Mouse (Mus musculus) adrenal gland, adult 8-10 months (tissue): ENCODE measurements around the gene Klk8. TPM values are rescaled to one million over a fixed set of nuclear protein-coding genes. Genes with fewer than 3 reads are reported as not detected.

Source experiments
- DNase-seq: peaks from one replicate; pipeline ENCODE4 v3.0.0; 2022
- total RNA-seq, 4 experiments: library from RNA; stranded (reverse); gene quantifications; 2 replicates each; pipeline ENCODE4 v1.2.4; 2022

Klk8 gene
- total RNA-seq: 1 to 10 TPM; 1.8 to 3.7 (median 3.2) TPM

DNA sequence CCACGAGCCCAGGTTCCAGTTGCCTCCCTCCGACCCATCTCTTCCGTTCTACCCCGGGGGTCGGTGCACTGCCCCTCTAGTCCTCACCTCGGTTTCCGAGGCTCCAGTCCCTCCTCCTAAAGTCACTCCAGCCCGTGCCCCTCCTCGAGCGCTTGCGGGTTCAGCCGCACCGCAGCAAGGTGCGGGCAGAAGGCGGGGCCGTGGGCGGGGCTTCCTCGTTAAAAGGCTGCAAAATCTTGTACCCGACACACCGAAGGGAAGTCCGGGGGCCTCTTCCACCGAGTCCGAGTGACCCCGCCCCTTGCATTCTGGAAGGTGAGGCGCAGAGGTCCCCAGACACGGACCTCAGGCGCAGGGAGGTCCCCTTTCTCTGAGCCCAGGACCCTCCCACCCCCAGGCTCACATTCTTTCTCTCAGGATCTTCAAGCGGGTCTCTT lies at the start of gene Klk8:
Gene Klk8 (plus strand): TSS at position 245 of the 437 bp plus-strand sequence.
- DNase-seq: no peak

DNA sequence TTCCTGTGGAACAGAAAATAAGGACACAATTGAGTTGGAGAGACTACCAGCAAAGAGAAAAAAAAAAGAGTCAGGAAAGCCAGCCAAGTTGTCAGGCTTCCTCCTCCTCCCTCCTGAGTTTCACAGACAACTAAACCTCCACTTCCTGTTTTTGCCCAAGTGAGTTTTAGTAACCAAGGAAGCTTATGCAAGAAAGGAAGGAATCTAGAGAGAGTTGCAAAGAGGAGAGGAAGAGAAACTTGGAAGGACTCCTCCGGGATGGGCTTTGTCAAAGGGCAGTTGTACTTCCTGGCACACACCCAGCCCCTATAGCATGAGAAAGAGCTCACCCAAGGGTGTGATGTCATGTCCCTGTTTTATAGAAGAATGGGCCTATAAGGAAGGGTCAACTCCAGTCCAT lies 49.6 kb upstream of the Klk8 start:
- no peak for DNase-seq

DNA sequence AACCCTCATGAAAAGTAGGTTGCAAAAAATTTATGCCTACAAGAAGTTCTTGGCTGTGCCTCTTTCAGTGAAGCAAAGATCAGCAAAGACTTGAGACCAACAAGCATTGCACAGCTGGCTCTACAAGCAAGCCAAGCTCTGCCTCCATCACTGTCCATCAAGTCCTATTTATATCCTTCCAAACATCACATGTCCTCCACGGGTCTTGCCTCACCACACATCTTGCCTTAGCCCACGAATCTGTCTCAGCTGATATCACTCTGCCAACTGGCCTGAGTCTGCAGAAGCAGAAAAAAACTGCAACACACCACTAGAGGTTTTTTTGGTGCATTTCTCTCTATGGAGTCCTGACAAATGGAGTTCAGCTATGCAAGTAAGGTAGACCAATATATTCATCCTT lies 44.6 kb upstream of the Klk8 start:
- no peak for DNase-seq

DNA sequence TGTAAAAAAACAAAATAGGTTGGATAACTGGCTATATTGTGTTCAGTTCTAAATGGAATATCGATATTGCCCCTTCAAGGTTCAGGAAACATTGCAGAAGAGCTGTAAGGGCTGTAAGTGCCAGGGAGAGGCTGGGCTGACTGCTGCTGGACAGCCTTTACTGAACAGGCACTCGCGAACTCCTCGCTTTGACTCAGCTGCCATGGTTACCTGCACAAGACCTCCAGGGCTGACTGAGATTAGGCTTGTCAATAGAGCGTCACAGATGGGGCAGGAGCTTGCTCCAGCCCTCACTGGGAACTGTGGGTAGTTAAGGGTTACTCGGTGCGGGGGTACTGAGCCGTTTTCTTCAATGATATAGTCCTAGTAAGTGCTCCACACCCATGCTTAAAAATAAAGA lies 30.9 kb upstream of the Klk8 start:
- no peak for DNase-seq

DNA sequence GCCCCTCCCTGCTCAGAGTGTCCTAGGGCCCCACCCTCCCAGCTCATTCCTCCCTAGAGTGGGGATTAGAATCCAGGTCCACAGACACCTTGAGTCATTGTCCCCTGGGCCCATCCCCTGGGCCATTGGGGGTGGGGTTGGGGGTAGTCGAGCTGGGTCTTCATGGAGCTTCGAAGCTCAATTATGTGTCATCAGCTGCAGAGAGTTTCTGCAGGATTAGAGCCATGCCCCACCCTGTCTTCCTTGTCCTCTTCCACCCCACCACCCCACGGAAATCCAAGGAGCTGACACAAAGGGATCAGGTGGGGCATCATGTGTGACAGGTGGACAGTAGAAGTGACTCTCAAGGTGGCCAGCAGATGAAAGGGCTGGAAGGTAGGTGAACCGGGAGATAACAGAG lies 28.8 kb upstream of the Klk8 start, which contains the start of gene Klk12:
Gene Klk12 (plus strand): TSS at position 301 of the 400 bp plus-strand sequence.
- no peak for DNase-seq

DNA sequence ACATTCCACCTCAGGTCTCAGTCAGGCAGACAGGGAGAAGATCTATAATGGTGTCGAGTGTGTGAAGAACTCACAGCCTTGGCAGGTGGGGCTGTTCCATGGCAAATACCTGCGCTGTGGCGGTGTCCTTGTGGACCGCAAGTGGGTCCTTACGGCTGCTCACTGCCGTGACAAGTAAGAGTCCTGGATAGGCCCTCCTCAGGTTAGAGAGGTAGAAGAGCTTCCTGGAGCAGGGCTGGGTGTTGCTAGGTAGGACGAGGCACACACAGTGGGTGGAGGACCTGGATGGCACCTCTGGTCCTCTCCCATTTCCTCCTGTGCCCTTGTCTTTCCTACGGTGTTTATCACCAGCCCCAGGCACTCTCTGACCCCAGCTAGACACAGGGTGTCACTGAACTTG lies 27.7 kb upstream of the Klk8 start:
- no peak for DNase-seq

DNA sequence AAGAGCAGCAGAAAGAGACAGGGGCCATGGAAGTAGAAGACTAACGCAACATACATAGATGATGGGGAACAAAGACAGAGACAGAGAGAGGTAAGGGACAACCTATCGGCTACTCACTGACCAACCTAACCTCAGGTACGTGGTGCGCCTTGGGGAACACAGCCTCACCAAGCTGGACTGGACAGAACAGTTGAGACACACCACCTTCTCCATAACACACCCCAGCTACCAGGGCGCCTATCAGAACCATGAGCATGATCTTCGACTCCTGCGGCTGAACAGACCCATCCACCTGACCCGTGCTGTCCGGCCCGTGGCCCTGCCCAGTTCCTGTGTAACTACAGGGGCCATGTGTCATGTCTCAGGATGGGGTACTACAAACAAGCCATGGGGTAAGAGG lies 26.7 kb upstream of the Klk8 start:
- no peak for DNase-seq

DNA sequence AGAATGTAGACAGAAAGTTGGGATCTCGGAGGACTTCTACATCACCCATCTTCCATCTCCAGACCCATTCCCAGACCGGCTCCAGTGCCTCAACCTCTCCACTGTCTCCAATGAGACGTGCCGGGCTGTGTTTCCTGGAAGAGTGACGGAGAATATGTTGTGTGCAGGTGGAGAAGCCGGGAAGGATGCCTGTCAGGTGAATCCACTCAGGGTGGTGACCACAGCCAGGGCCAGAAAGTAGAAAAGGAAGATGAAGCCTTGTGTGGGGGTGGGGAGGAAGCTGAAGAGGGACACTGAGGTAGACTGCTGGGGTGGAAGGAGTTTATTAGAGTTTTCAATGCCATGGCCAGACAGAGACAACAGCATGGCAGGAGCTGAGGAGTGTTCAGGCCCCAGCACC lies 25.5 kb upstream of the Klk8 start:
- no peak for DNase-seq

DNA sequence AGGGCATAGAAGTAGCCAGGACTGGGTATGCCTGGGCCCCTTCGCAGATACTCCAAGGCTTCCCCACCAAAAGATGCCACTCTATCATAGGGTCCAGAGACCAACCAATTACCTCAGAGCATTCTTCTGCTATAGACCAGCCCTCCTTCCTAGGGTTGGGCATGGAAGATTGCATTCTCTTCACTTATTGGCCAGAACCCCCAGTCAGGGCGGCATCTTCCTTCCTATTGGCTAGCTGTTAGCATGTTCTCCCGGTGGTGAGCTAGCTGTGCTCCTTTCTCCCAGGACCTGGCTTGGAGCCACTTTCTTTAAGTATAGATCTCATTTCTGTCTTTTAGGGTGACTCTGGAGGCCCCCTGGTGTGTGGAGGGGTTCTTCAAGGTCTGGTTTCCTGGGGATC lies 24.5 kb upstream of the Klk8 start:
- no peak for DNase-seq

DNA sequence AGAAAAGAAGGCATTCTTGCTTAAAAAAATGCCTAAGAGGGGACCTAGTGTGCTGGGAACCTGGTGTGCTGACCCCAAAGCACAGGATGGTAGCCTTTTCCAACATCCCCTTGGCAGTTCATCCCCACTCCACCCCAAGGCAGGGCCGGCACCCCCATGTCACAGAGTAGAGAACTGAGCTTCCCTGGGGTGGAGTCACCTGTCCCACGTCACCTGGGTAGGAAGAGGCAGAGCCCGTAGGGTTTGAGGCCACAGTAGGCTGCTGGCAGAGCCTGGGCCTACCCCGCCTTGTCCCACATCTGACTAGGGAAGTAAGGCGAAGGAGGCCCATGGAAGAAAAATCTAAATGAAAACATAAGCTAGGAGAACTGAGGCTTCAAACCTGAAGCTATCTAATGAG lies 23.0 kb upstream of the Klk8 start, which contains the start of gene Klk11:
Gene Klk11 (plus strand): TSS at position 241 of the 400 bp plus-strand sequence.
- no peak for DNase-seq

DNA sequence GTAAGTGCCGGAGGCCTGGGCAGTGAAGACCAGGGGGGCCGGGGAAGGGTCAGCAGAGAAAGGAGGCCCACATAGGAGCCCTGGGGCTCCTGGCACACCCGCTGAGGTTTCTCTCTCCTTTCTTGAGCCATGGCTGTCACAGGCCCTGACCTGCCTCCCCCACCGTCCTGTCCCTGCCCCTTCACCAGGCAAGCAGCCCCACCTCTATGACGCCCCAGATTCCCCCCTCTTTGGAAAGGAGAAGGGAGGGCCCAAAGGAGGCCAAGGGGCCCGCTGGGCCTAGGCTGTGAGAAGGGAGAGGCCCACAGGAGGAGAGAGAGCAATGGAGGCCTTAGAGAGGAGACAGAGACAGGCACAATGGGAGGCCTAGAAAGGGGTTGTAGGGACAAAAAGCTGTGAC lies 22.6 kb upstream of the Klk8 start:
- DNase-seq: no peak

DNA sequence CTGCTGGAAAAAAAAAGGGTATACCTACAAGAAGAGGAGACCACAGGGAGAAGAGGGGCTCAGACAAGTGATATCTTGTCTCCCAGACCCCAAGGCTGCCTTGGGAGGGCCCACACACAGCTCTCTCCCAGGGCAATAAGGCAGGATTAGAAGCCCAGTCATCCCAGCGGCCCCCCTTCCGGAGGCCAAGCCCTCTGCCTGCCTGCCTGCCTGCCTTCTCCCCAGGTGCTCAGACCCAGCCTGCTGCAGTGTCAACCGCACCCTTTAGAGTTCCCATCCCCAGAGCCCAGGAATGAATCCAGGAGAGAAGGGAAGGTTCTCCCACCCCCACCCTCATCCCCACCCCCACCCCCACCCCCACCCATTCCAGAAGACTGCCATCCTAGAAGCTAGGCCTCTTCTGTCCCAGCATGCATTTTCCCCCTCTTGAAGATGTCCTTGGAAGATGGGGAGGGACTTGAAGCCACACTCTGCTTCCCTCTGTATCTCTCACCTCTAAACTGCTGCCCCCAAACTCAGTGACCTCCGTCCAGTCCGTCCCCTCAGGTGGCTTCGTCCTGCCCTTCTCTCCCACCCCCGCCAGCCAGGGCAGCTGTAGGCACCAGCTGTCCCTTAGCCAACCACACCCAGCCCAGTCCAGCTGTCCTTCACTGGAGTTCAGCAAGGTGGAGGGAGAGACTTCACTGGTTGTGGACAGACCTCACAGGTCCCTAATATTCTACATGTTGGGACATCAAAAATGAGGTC lies 21.9 kb upstream of the Klk8 start:
- no peak for DNase-seq

DNA sequence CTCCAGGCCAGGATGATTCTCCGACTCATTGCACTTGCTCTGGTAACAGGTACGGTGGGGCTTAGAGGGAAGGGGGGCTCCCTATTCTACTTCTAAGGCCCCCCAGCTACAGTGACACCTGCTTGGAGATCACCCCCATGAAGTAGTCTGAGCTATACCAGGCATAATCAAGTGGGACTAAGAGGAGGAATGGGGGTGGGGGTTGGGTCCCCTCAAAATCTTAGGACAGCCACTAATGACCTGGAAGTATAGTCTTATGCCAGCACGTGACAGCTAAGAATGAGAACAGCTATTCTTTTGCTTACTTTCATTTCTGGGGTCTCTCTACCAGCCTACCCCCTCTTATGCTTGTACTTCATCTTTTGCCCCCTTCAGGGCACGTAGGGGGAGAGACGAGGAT lies 20.9 kb upstream of the Klk8 start:
- DNase-seq: no peak

DNA sequence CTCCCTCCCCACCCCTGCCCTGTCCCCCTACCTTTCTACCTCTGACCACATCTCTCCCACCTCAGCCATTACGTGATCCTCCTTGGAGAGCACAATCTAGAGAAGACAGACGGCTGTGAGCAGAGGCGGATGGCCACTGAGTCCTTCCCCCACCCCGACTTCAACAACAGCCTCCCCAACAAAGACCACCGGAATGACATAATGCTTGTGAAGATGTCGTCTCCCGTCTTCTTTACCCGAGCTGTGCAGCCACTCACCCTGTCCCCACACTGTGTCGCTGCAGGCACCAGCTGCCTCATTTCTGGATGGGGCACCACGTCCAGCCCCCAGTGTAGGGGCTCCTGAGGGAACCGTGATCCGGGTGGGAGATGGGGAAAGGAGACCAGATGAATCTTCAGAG lies 20.0 kb upstream of the Klk8 start:
- no peak for DNase-seq

DNA sequence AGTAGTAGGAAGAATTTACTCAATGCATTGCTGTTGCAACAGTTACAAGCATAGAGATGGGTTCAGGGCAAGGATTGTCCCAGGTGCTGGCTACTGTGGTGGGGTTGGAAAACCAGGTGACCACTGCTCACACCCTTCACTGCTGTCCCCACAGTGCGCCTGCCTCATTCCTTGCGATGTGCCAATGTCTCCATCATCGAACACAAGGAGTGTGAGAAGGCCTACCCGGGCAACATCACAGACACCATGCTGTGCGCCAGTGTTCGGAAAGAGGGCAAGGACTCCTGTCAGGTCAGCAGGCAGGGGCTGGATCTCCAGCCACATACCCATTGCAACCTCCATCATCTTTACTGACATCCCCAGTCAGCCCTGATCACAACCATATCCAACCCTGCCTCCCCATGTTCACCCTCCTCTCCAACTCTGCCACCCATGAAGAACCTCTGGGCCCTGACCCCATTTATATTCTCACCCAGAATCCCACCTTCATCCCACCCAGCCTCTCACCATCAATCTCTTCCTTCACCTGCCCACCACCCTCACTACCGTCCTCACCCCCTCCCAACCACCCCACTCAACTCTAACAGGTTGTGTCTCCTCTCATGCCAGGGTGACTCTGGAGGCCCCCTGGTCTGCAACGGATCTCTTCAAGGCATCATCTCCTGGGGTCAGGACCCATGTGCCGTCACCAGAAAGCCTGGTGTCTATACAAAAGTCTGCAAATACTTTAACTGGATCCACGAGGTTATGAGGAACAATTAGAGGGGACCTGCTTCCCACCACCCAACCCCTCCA lies 19.0 kb upstream of the Klk8 start:
- DNase-seq: no peak

DNA sequence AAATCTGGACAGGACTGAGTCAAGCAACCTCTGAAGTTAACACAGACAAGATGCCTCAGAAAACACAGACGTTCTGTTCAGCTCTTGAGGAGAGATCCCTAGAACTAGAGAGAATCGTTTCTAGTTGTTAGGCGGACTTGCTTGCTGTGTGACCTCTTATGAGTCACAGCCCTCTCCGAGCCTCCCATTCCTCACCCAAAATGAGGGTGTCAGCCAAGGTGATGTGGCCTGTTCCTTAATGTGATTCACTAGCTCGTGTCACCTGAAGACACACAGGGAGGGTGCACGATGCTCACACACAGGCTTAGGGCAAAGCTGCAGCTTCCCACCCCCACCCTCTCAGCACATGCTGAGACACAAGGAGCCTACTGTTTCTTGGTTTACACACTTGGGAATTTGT lies 17.1 kb upstream of the Klk8 start:
- no peak for DNase-seq

DNA sequence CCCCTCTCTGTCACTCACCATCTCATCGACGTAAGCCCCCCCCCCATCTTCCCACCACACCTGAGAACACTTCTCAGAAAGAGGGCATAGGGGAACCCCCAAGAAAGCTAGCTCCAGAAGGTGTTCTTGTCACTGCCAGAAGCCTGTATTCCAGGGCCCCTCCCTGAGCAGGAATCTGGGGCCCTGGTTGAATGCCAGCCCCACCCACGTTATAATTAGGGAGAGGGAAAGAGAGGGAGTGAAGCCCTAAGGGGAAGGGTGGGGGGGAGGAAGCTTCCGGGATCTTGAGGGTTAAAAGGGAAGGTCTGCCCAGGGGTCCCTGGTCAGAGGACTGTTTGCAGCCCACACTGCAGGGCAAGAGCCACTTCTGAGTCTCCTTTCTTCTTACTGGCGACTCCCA lies 16.6 kb upstream of the Klk8 start, which contains the start of gene Klk10:
Gene Klk10 (plus strand): TSS at position 290 of the 400 bp plus-strand sequence.
- no peak for DNase-seq

DNA sequence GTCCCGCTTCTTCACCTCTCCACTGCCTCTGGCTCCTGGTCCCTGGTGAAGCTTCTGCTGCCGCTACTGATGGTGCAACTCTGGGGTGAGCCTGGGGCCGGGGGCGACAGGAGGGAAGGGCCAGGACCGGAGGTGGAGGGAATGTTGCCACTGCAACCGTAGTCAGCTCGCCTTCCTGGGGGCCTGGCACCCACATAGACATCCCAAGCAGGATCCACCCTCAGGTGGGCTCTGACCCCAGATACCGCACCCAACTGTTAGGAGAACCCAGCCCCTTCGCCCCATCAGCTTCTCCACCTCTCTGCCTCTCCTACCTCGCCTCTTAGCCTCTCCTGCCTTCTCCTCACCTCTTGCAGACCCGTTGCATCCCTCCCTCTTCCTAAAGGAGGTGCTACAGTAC lies 15.8 kb upstream of the Klk8 start:
- no peak for DNase-seq

DNA sequence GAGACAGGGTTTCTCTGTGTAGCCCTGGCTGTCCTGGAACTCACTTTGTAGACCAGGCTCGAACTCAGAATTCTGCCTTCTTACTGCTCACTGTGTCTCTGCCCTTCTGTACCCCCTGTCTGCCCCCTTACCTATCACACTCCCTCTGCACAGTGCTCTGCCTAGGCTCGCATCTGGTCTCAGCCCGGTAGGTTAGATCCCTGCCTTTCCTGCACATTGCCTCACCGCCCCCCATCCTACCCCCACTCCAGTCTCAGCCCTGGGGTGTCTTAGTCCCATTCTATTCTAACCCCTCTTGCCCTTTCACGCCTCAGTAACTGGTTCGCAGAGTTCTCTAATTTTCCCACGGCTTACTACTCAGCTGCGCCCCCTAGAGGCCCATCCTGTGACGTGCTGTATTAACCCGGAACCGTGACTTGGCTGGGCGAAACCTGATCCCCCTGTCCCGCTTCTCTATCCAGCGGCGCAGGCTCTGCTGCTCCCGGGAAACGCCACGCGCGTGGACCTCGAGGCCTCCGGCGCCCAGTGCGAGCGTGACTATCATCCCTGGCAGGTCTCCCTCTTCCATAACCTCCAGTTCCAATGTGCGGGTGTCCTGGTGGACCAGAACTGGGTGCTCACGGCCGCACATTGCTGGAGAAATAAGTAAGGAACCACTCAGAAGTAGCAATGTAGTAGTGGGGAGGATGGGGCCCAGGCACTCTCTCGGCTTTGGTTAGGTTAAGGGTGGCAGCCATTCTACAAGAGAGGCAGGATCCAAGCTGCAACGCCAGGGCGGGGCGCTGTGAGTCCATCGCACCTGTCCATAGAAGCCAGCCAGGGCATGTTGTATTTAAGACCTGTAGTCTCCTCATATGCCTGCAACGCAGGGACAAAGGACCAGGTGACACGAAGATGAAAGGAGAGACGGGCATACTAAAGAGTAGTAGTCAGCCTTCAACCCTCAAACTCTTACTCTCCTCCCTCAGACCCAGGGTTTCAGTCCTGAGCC lies 14.8 kb upstream of the Klk8 start:
- DNase-seq: peak; percentile 35

DNA sequence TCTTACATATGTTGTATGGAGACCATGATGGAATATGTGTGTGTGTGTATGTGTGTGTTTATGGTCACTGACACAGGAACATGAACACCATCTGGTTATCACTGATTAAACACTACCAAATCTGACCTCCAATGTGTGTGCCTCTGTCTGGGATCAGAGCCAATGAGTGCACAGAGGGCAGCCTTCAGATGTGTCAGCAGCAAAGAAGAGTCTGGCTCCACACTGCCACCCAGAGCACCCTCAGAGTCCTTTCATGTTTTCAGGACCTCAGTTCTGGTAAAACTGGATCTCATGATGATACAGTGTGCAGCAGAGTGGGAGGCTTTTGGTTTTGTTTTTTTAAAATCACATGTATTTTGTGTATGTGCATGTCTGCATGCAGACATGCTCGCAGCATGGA lies 12.1 kb upstream of the Klk8 start:
- DNase-seq: peak; percentile 40

DNA sequence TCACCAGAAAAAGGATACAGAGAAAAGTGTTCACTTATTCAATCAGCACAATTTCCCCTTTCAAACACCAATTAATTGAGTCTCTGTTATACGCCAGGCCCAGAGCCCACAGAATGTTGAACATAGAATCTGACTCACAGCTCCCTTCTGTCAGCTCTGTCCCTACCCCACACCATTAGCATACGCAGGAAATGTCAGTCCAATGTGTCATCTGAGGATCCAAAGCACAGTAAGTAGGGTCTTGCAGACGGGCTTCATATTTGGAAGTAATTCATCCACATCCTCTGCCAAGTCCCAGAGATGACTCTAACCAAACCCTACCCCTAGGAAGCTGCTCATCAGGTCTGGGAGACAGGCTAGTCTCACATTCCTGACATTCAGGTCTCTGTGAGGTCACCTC lies 9.3 kb upstream of the Klk8 start:
- DNase-seq: no peak

DNA sequence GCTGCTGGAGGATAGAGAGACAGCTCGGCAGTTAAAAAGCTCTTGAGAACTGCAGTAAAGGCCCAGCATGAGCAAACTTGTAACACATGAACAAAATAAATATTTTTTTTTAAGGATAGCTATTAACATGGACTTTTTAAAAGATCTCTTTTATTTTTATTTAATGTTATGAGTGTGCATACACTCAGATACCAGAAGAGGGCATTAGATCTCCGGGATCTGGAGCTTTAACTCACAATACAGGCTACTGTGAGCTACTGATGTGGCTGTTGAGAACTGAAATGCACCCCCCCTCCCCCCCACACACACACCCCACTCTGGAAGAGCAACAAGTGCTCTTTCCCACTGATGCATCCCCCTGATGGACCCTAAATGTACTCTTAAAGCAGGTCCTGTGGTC lies 8.1 kb upstream of the Klk8 start:
- DNase-seq: no peak

DNA sequence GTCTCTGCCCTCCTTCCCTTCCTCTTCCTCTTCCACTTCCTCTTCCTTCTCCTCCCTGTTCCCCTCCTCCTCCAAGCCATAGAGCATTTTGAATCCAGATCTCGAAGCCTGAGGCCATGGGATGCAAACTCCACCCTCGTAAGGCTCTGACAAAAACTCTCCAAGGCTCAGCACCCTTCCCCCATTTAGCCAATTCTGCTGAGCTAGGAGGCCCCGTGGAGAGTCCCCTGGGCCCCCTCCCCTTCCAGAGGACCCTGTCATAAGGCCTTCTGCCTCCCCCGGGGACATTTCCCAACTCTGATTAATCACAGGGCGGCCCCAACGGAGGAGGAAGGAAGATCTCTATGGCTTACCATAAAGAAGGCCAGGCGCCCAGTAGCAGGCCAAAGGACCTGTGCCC lies 5.8 kb upstream of the Klk8 start, which contains the start of gene Klk9:
Gene Klk9 (plus strand): TSS at position 301 of the 400 bp plus-strand sequence.
- DNase-seq: no peak
